Comparison of ENCODE assay signal across 10 mouse cellular contexts in genomic region chr13:15802043-15802795, GRCm38 (mm10).
DNase-seq lines count a peak whose midpoint lies in the region; ATAC-seq and TF ChIP-seq lines count a peak whose summit lies in the region.
"Had no signal": no experiment of that assay in that cellular context is flagged by ENCODE, and none has a peak within 500 bp of the region (broad histone marks: within the 10 kb centered on the region; RNA-seq: fewer than 3 reads in every experiment).

No protein-coding gene starts in this region.

- H3K4me1 ChIP-seq in heart, adult 2 months (ENCODE audit: control insufficient read depth, insufficient read depth, low read length) = peaks cover 2% of the 10 kb centered on the region; the same call in 1 of the 2 replicates
- no peaks in the 10 kb centered on the region for H3K4me1 ChIP-seq in heart, embryonic 12.5 days (replicated peaks)
- H3K4me1 ChIP-seq in forebrain, embryonic 13.5 days = no peaks in the 10 kb centered on the region
- H3K4me1 ChIP-seq in testis, adult 2 months (ENCODE audit: control insufficient read depth, insufficient read depth, low read length) = no peaks in the 10 kb centered on the region; the same call in 1 of the 2 replicates
- H3K4me1 ChIP-seq in liver, embryonic 11.5 days (replicated peaks; ENCODE audit: control insufficient read depth, insufficient read depth, low read length) = no peaks in the 10 kb centered on the region
- H3K4me1 ChIP-seq: limb, embryonic 13.5 days had no signal

- no peak for TF ChIP-seq CTCF in heart, adult 2 months (IDR thresholded peaks at IDR 0.05)
- TF ChIP-seq CTCF in testis, adult 2 months (IDR thresholded peaks at IDR 0.05; ENCODE audit: control insufficient read depth, insufficient read depth, insufficient replicate concordance, low read depth, low read length) = no peak

- no peak overlapping the region for H3K27ac ChIP-seq in heart, adult 2 months
- no peak overlapping the region for H3K27ac ChIP-seq in heart, embryonic 12.5 days (ENCODE audit: poor library complexity, severe bottlenecking)
- no peak overlapping the region for H3K27ac ChIP-seq in forebrain, embryonic 13.5 days
- no peak overlapping the region for H3K27ac ChIP-seq in testis, adult 2 months (ENCODE audit: control insufficient read depth, insufficient read depth, low read depth, low read length)
- no peak overlapping the region for H3K27ac ChIP-seq in liver, embryonic 11.5 days (ENCODE audit: low read depth, low read length)
- H3K27ac ChIP-seq: limb, embryonic 13.5 days had no signal

- WGBS in heart, adult 2 months = 56% methylated on average over 16 of the region's 16 CpGs
- 68% methylated on average over 16 of the region's 16 CpGs for WGBS in heart, embryonic 12.5 days
- 45% methylated on average over 16 of the region's 16 CpGs for WGBS in forebrain, embryonic 13.5 days
- 69% methylated on average over 16 of the region's 16 CpGs for WGBS in liver, embryonic 11.5 days

- TF ChIP-seq EP300 in heart, adult 2 months (IDR thresholded peaks at IDR 0.05; ENCODE audit: insufficient read depth, low read depth, low read length) = no peak

- peak; percentile 48 to 49 for DNase-seq in heart, adult 2 months
- DNase-seq in ZHBTc4 (ENCODE audit: low read depth, low spot score) = peak; percentile 50
- peak; percentile 59 for DNase-seq in lung, postnatal 10 days
- no peak for DNase-seq in liver, embryonic 11.5 days (ENCODE audit: low spot score)

- H3K36me3 ChIP-seq in heart, adult 2 months (ENCODE audit: control insufficient read depth, insufficient read depth, low read length) = no peaks in the 10 kb centered on the region
- H3K36me3 ChIP-seq in heart, embryonic 12.5 days = no peaks in the 10 kb centered on the region
- no peaks in the 10 kb centered on the region for H3K36me3 ChIP-seq in forebrain, embryonic 13.5 days (ENCODE audit: poor library complexity, severe bottlenecking)
- no peaks in the 10 kb centered on the region for H3K36me3 ChIP-seq in testis, adult 2 months (ENCODE audit: control insufficient read depth, insufficient read depth, low read length)
- no peaks in the 10 kb centered on the region for H3K36me3 ChIP-seq in liver, embryonic 11.5 days (ENCODE audit: control insufficient read depth, insufficient read depth, low read length)
- H3K36me3 ChIP-seq: limb, embryonic 13.5 days had no signal

- TF ChIP-seq POLR2A in heart, adult 2 months (IDR thresholded peaks at IDR 0.05; ENCODE audit: insufficient read depth, low read depth, low read length) = no peak
- TF ChIP-seq POLR2A in testis, adult 2 months (IDR thresholded peaks at IDR 0.05; ENCODE audit: control insufficient read depth, low read depth, low read length) = no peak; the same call in 1 of the 2 replicates

- no peak overlapping the region for H3K9ac ChIP-seq in heart, adult 2 months (ENCODE audit: low read depth, low read length)
- no peak overlapping the region for H3K9ac ChIP-seq in heart, embryonic 12.5 days
- H3K9ac ChIP-seq in forebrain, embryonic 13.5 days = no peak overlapping the region
- no peak overlapping the region for H3K9ac ChIP-seq in liver, embryonic 11.5 days (ENCODE audit: low read depth, low read length)
- H3K9ac ChIP-seq: limb, embryonic 13.5 days had no signal

- H3K4me2 ChIP-seq in heart, embryonic 12.5 days = no peak overlapping the region
- no peak overlapping the region; the same call in 1 of the 2 replicates for H3K4me2 ChIP-seq in forebrain, embryonic 13.5 days
- H3K4me2 ChIP-seq in liver, embryonic 11.5 days = no peak overlapping the region
- H3K4me2 ChIP-seq: limb, embryonic 13.5 days had no signal

- H3K27me3 ChIP-seq in heart, adult 2 months (ENCODE audit: control insufficient read depth, insufficient read depth, low read length) = no peaks in the 10 kb centered on the region
- no peaks in the 10 kb centered on the region for H3K27me3 ChIP-seq in heart, embryonic 12.5 days (replicated peaks)
- no peaks in the 10 kb centered on the region for H3K27me3 ChIP-seq in forebrain, embryonic 13.5 days
- H3K27me3 ChIP-seq in testis, adult 2 months (ENCODE audit: control insufficient read depth, insufficient read depth, low read length) = no peaks in the 10 kb centered on the region
- H3K27me3 ChIP-seq in liver, embryonic 11.5 days (replicated peaks; ENCODE audit: control insufficient read depth, insufficient read depth, low read length) = no peaks in the 10 kb centered on the region
- H3K27me3 ChIP-seq: limb, embryonic 13.5 days had no signal

- no peaks in the 10 kb centered on the region for H3K9me3 ChIP-seq in heart, embryonic 12.5 days (replicated peaks)
- H3K9me3 ChIP-seq in forebrain, embryonic 13.5 days (replicated peaks) = no peaks in the 10 kb centered on the region
- H3K9me3 ChIP-seq in liver, embryonic 11.5 days (ENCODE audit: control insufficient read depth, low read length) = no peaks in the 10 kb centered on the region
- H3K9me3 ChIP-seq: limb, embryonic 13.5 days had no signal

- intact Hi-C loops in heart, adult 2 months (cut with DNase I) = no loop called here

- no peaks in the 10 kb centered on the region for H3K79me2 ChIP-seq in heart, adult 2 months (replicated peaks; ENCODE audit: control insufficient read depth, insufficient read depth, low read length)

- H3K4me3 ChIP-seq in heart, adult 2 months = no peak overlapping the region
- H3K4me3 ChIP-seq in heart, embryonic 12.5 days = no peak overlapping the region
- no peak overlapping the region for H3K4me3 ChIP-seq in forebrain, embryonic 13.5 days
- peak overlapping the region; percentile 52 for H3K4me3 ChIP-seq in testis, adult 2 months (ENCODE audit: control insufficient read depth, low read depth, low read length)
- no peak overlapping the region for H3K4me3 ChIP-seq in liver, embryonic 11.5 days (ENCODE audit: low read depth, low read length)
- H3K4me3 ChIP-seq: erythroblast, embryonic 14.5 days; limb, embryonic 13.5 days had no signal

- no peak for ATAC-seq in heart, embryonic 12.5 days (ENCODE audit: insufficient number of reproducible peaks, low FRiP score)
- peak; percentile 83; the same call in 1 of the 2 replicates for ATAC-seq in forebrain, embryonic 13.5 days
- no peak for ATAC-seq in liver, embryonic 11.5 days (replicated peaks; ENCODE audit: low FRiP score)
- ATAC-seq in erythroid progenitor cell, adult 5-6 weeks (replicated peaks; ENCODE audit: low FRiP score, poor library complexity, severe bottlenecking) = no peak
